Mouse (Mus musculus) CH12.LX (cell line): ENCODE results near the gene Scaf4.

Source experiments
- CTCF ChIP-seq, 2 experiments: IDR thresholded peaks in 1 of 2; conservative IDR thresholded peaks in 1 of 2; 2 replicates each; pipeline ENCODE4 v1.5.1; 2011 to 2012; ENCODE audit warnings: low read depth in 2 of 2, low read length in 2 of 2, improper control_type of control experiment in 1 of 2, inconsistent platforms in 1 of 2, mild to moderate bottlenecking in 1 of 2, moderate library complexity in 1 of 2
- ETS1 ChIP-seq: conservative IDR thresholded peaks from 2 replicates; pipeline ENCODE4 v1.6.1; 2012; ENCODE audit warnings: low read depth, mild to moderate bottlenecking, inconsistent platforms, low read length, improper control_type of control experiment, moderate library complexity
- GABPA ChIP-seq: IDR thresholded peaks from 2 replicates; pipeline ENCODE4 v1.6.1; 2012; ENCODE audit warnings: low read depth, low read length, improper control_type of control experiment, inconsistent platforms; ENCODE audit not compliant: insufficient replicate concordance
- MAZ ChIP-seq: IDR thresholded peaks from 2 replicates; pipeline ENCODE4 v1.6.1; 2012; ENCODE audit warnings: low read depth, mild to moderate bottlenecking, inconsistent platforms, low read length, improper control_type of control experiment, moderate library complexity
- NELFE ChIP-seq: IDR thresholded peaks from 2 replicates; pipeline ENCODE4 v1.6.1; 2011; ENCODE audit warnings: low read depth, low read length, improper control_type of control experiment
- NRF1 ChIP-seq: IDR thresholded peaks from 2 replicates; pipeline ENCODE4 v1.6.1; 2014; ENCODE audit warnings: low read depth, mild to moderate bottlenecking, inconsistent platforms, low read length, improper control_type of control experiment, moderate library complexity
- TBP ChIP-seq: conservative IDR thresholded peaks from 2 replicates; pipeline ENCODE4 v1.6.1; 2011; ENCODE audit warnings: low read depth, low read length, improper control_type of control experiment

DNA sequence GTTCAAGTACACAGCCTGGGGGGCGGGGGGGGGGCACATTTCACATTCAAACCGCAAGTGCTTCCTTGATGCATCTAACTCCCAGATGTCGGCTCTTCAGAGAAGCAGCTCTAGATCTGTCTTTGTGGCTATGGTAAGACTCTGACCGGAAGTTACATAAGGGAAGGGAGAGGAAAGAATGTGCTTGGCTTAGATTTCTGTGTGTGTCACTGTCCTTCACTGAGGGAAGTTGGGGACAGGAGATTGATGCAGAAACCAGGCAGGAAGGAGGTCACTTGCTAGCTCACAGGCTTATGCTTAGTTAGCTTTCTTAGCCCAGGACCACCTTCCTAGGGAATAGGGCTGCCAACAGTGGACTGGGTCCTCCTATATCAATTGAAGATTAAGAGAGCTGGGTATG, 31.6 kb upstream of the Scaf4 start:
- TF ChIP-seq TBP: no peak
- TF ChIP-seq ETS1: no peak
- no peak for TF ChIP-seq CTCF (conservative IDR thresholded peaks at IDR 0.05 in 1 of 2, IDR thresholded peaks at IDR 0.05 in 1 of 2; ENCODE audit: low read depth in 2 of 2, low read length in 2 of 2)
- no peak for TF ChIP-seq MAZ
- TF ChIP-seq GABPA: no peak
- no peak for TF ChIP-seq NELFE
- no peak for TF ChIP-seq NRF1
